Mouse (Mus musculus): ENCODE data around the gene Mss51. TPM values are rescaled to one million over a fixed set of nuclear protein-coding genes. Genes with fewer than 3 reads are reported as not detected.

The Mss51 gene
- total RNA-seq, 1 experiment from 2014 or later: 3.7 TPM

DNA sequence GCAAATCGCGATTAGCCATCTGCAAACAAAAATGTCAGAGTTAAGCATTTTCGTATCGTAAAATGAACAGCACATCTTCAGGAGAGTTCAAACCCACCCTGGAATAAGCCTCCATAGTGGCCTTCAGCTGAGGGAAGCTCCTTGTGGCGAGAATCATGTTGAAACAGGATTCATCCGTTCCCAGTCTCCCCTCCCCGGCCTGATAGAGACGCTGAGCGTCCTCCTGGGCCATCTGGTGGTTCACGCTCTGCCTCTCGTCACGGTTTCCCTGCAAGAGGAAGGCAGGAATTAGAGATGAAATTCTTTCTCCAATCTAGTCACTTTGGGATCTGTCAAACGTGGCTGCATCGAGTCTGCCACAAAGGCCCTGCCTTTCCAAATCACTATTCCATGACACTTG, 36.5 kb downstream of the Mss51 start:
- ATAC-seq (ENCODE audit: extremely low read depth, insufficient number of reproducible peaks, low FRiP score, poor library complexity, severe bottlenecking): no peak

DNA sequence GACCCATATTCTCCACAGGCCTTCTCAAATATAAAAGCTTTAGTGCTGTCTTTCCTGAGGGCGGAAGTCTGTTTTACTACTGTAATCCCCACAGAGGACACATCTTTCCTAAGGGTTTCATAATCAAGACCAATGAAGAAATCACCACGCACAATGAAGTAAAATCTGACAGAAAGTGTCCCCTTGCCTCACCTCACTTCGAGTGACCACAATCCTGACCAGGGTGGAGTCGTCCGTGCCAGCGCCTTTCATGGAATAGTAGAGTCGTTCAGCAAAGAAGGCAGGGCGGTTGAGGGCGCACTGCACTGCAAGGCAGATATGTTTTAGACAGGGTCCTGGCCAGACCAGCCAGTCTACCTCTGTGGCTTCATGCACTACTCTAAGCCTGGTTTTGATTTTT, 38.3 kb downstream of the Mss51 start:
- no peak for ATAC-seq (ENCODE audit: extremely low read depth, insufficient number of reproducible peaks, low FRiP score, poor library complexity, severe bottlenecking)

DNA sequence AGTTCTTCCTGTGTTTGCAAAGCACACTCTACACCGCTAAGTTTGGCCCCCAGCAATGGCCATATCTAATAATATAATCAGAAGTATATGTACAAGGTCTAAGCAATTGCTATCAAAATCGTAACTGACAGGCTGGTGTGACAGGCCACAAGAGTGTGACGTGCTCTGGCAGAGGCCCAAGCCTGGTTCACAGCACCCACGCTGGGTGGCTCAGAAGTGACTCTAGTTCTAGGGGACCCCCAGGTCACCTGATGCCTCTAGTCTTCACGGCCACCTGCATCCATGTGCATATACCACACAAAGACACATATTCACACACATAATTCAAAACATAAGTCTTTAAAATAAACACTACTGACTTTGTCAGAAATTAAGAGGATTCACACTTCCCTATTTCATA, 43.8 kb downstream of the Mss51 start:
- no peak for ATAC-seq (ENCODE audit: extremely low read depth, insufficient number of reproducible peaks, low FRiP score, poor library complexity, severe bottlenecking)

DNA sequence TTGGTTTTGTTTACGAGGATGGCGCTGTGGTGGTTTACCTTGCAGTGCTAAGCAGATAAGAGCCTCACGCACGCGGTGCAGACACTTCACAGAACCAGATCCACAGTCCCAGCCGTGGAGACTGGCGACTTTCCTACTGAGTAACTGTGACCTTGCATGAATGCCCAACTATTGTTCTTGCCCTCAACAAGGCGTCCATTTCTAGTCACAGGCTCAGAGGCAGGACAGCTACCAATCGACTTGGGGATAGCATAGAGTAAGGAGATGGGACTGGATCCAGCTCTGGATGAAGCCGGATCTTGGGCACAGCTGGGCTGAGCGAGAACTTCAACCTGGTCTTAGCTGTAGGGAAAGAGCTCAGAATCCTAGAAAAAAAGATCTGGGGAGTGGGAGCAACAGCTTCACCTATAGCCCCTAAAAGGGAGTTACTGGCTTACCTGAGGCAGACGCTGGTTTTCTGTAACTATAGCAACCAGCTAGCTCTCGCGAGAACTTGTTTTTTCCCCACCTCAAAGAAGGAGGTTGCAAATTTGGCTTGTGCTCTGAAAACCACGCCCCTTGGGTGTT, 44.9 kb downstream of the Mss51 start, which contains the start of gene Cfap70:
Gene Cfap70, minus strand, starts transcription at position 462 of the 567 bp plus-strand sequence.
- ATAC-seq (ENCODE audit: extremely low read depth, insufficient number of reproducible peaks, low FRiP score, poor library complexity, severe bottlenecking): no peak

DNA sequence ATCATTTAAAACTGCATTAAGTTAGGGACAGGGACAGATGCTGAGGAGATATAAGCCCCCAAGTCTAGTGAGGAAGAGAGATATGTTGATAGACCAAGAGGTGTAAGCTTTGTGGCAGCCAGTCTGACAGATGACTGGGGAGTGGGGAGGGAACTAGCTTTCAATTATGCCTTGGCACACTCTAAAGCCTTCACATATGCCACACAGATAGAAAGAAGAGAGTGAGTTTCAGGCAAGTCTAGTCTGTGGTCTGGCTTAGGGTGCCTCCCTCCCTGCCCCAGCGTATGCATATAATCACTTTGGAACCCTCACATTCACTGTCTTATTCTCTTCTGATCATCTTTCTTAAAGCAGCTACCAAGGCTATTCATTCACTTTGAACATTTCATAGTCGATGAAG, 45.4 kb downstream of the Mss51 start:
- no peak for ATAC-seq (ENCODE audit: extremely low read depth, insufficient number of reproducible peaks, low FRiP score, poor library complexity, severe bottlenecking)

DNA sequence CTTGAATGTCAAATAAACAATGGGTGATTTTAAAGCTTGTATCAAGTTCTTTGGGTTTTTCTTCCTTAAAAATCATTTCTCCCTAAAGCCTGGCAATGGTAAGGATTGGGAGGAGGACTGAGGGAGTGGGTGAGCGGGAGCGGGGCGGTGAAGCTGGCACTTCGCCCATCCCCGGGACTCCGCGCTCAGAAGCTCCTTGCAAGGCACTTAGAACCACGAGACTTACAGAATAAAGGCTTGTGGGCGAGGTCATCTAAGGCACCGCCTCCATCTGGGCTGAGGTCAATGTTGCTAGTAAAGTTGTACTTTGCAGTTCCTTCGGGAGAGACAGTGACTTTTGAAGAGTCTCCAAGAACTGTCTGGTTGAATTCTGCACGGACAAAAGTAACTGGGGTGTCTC, 49.5 kb downstream of the Mss51 start:
- no peak for ATAC-seq (ENCODE audit: extremely low read depth, insufficient number of reproducible peaks, low FRiP score, poor library complexity, severe bottlenecking)

DNA sequence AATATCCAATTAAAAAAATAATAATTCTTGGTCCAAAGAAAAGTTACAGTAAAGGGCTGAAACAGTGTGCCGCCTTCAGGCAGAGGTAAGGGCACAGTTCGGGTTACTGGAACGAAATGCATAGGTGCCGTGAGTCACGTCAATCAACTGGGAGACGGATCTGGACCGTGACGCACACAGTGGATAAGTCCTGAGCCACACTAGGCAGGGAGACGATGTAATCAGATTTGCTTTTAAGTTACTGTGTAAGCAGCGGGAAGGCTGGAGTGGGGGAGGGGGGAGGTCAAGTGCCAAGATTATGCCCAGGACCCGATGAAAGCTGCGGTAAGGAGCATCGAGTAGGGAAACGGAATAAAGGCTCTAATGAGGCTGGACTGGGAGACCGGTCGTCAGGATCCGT, 54.4 kb downstream of the Mss51 start:
- no peak for ATAC-seq (ENCODE audit: extremely low read depth, insufficient number of reproducible peaks, low FRiP score, poor library complexity, severe bottlenecking)

DNA sequence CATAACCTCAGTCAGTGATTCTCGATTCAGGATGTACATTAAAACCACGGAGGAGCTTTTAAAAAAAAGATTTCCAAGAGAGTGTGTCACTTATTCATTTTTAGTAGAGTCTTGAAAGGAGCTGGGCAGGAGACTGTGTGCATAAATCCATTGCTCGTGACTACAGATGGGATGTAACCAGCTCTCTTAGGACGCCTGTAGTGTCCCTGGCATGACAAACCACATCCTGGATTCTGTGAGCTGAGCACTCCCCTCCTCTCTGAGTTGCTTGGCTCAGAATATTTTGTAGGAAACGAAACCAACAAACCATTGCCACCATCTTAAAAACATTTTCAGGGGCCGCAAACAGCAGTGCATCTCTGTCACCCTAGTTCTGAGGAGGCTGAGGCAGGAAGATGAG, 59.7 kb downstream of the Mss51 start:
- no peak for ATAC-seq (ENCODE audit: extremely low read depth, insufficient number of reproducible peaks, low FRiP score, poor library complexity, severe bottlenecking)

Other genes starting within 250 kb of the Mss51 start
- gene Kcnk16, start 227.7 kb downstream of the Mss51 start, total RNA-seq (2017): not detected in 2 replicates
- gene Nudt13, start 202.2 kb downstream of the Mss51 start, total RNA-seq (2017): 9.5 and 12.1 TPM in 2 replicates
- gene Ecd, start 148.8 kb downstream of the Mss51 start, total RNA-seq (2017): 35.0 and 35.8 TPM in 2 replicates
- 58.0 and 59.8 TPM in 2 replicates for gene Fam149b, start 148.7 kb downstream of the Mss51 start, total RNA-seq (2017)
- gene Dnajc9, start 108.0 kb downstream of the Mss51 start, total RNA-seq (2017): 179 and 180 TPM in 2 replicates
- gene Mrps16, start 103.3 kb downstream of the Mss51 start, total RNA-seq (2017): 23.1 and 30.7 TPM in 2 replicates
- gene Cfap70, start 44.7 kb downstream of the Mss51 start, total RNA-seq (2017): not detected in 2 replicates
- gene Anxa7, start 16.8 kb downstream of the Mss51 start, total RNA-seq (2017): 83.6 and 84.7 TPM in 2 replicates
- gene Ppp3cb, start 49.7 kb upstream of the Mss51 start, total RNA-seq (2017): 88.2 and 88.3 TPM in 2 replicates
- 3.2 and 4.5 TPM in 2 replicates for gene Usp54, start 144.2 kb upstream of the Mss51 start, total RNA-seq (2017)
- not detected in 2 replicates for gene Myoz1, start 159.6 kb upstream of the Mss51 start, total RNA-seq (2017)
- 0.12 TPM in 1 of 2 replicates, not detected in the other for gene Synpo2l, start 171.5 kb upstream of the Mss51 start, total RNA-seq (2017)
- 188 and 209 TPM in 2 replicates for gene Sec24c, start 177.4 kb upstream of the Mss51 start, total RNA-seq (2017)
- 5.6 and 5.7 TPM in 2 replicates for gene Fut11, start 198.1 kb upstream of the Mss51 start, total RNA-seq (2017)
- gene Chchd1, start 206.1 kb upstream of the Mss51 start, total RNA-seq (2017): 43.1 and 47.8 TPM in 2 replicates
- gene Zswim8, start 210.7 kb upstream of the Mss51 start, total RNA-seq (2017): 97.9 and 103 TPM in 2 replicates
- gene Ndst2, start 237.7 kb upstream of the Mss51 start, total RNA-seq (2017): 18.2 and 21.4 TPM in 2 replicates

All from neutrophil, adult 5-6 weeks (primary cell).